Comparison of ENCODE assay signal across 21 mouse cellular contexts in the genomic region with DNA sequence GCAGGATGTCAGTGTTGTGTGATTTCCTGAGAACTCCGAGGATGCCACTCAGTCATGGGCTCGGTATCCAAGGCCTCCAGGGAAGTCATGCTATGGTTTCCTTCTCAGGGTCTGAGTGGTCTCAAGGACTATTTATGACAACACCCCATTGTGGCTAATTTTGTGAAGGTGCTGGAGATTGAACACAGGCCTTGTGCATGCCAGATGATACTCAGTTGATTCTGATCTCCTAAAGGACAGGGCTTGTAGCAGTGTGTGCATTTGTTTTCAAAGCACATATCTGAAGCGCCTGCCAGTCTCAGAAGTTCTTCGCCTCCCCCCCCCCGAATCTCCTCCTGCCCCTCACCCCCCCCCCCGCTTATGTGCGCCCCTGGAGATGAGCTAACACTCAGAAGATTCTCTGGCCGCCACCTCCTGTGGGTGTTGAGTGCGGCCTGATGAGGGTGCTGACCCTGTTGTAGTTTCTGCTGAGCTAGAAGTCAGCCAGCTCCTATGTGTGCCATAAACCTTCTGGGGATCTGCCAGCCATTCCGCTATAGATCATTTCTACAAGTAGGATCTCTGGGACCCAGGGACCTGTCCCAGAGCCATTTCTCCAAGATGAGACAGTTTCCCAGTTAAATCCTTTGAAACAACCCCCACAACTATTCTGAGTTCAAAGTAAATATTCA.
DNase-seq lines count a peak whose midpoint lies in the region; ATAC-seq and TF ChIP-seq lines count a peak whose summit lies in the region.
"Had no signal": no experiment of that assay in that cellular context is flagged by ENCODE, and none has a peak within 500 bp of the region (broad histone marks: within the 10 kb centered on the region; RNA-seq: fewer than 3 reads in every experiment).

No protein-coding gene starts in this region.

- WGBS in heart, embryonic 11.5 days (ENCODE audit: insufficient replicate concordance), result 52% methylated on average over 10 of the region's 10 CpGs
- 57% methylated on average over 10 of the region's 10 CpGs for WGBS in kidney, postnatal 0 days
- WGBS in lung, postnatal 0 days, result 53% methylated on average over 10 of the region's 10 CpGs
- 70% methylated on average over 10 of the region's 10 CpGs for WGBS in limb, embryonic 14.5 days
- whole genome bisulfite sequencing in intestine, postnatal 0 days, result 80% methylated on average over 10 of the region's 10 CpGs

- H3K27me3 ChIP-seq in heart, embryonic 11.5 days (ENCODE audit: control insufficient read depth, insufficient read depth, low read length), result no peaks in the 10 kb centered on the region
- no peaks in the 10 kb centered on the region for H3K27me3 ChIP-seq in kidney, postnatal 0 days (ENCODE audit: insufficient read depth, low read length)
- no peaks in the 10 kb centered on the region for H3K27me3 ChIP-seq in lung, postnatal 0 days (replicated peaks; ENCODE audit: insufficient read depth, low read length)
- H3K27me3 ChIP-seq in limb, embryonic 14.5 days (ENCODE audit: control insufficient read depth, insufficient read depth, low read length), result no peaks in the 10 kb centered on the region
- no peaks in the 10 kb centered on the region for H3K27me3 ChIP-seq in intestine, postnatal 0 days (replicated peaks; ENCODE audit: control insufficient read depth, insufficient read depth, low read length)
- H3K27me3 ChIP-seq: forebrain, embryonic 13.5 days; liver, embryonic 15.5 days; midbrain, embryonic 13.5 days; stomach, embryonic 15.5 days had no signal

- H3K9me3 ChIP-seq in heart, embryonic 11.5 days (replicated peaks; ENCODE audit: control insufficient read depth, low read length), result no peaks in the 10 kb centered on the region
- no peaks in the 10 kb centered on the region for H3K9me3 ChIP-seq in kidney, postnatal 0 days (replicated peaks; ENCODE audit: low read length)
- no peaks in the 10 kb centered on the region for H3K9me3 ChIP-seq in lung, postnatal 0 days (ENCODE audit: low read length)
- no peaks in the 10 kb centered on the region for H3K9me3 ChIP-seq in limb, embryonic 14.5 days (ENCODE audit: control insufficient read depth, low read length)
- H3K9me3 ChIP-seq in intestine, postnatal 0 days (ENCODE audit: control insufficient read depth), result no peaks in the 10 kb centered on the region
- H3K9me3 ChIP-seq: forebrain, embryonic 13.5 days; liver, embryonic 15.5 days; midbrain, embryonic 13.5 days; stomach, embryonic 15.5 days had no signal

- peak overlapping the region; percentile 66; the same call in 1 of the 2 replicates for H3K27ac ChIP-seq in heart, embryonic 11.5 days (ENCODE audit: low read depth, low read length)
- no peak overlapping the region for H3K27ac ChIP-seq in kidney, postnatal 0 days
- peak overlapping the region; percentile 14; the same call in 1 of the 2 replicates for H3K27ac ChIP-seq in lung, postnatal 0 days (ENCODE audit: low read length)
- H3K27ac ChIP-seq in limb, embryonic 14.5 days (replicated peaks; ENCODE audit: low read depth, low read length), result 0 out of 2 replicates have a peak overlapping the region, but pooled peaks have one; percentile 16
- H3K27ac ChIP-seq in intestine, postnatal 0 days (ENCODE audit: low read depth, low read length), result no peak overlapping the region
- H3K27ac ChIP-seq: forebrain, embryonic 13.5 days; gastrocnemius, adult 2 months; hindbrain, postnatal 0 days; layer of hippocampus, adult 2 months; liver, embryonic 15.5 days; midbrain, embryonic 13.5 days; stomach, embryonic 15.5 days had no signal

- no peaks in the 10 kb centered on the region for H3K36me3 ChIP-seq in heart, embryonic 11.5 days (ENCODE audit: control insufficient read depth, insufficient read depth, low read length)
- no peaks in the 10 kb centered on the region for H3K36me3 ChIP-seq in kidney, postnatal 0 days (ENCODE audit: insufficient read depth, low read length)
- no peaks in the 10 kb centered on the region for H3K36me3 ChIP-seq in lung, postnatal 0 days (ENCODE audit: insufficient read depth, low read length)
- H3K36me3 ChIP-seq in limb, embryonic 14.5 days (ENCODE audit: control insufficient read depth, insufficient read depth, low read length), result peaks cover 3% of the 10 kb centered on the region; the same call in 1 of the 2 replicates
- H3K36me3 ChIP-seq in intestine, postnatal 0 days (ENCODE audit: control insufficient read depth, insufficient read depth), result no peaks in the 10 kb centered on the region
- H3K36me3 ChIP-seq: liver, embryonic 15.5 days; midbrain, embryonic 13.5 days; stomach, embryonic 15.5 days had no signal

- peaks cover 6% of the 10 kb centered on the region; the same call in 1 of the 2 replicates for H3K4me1 ChIP-seq in heart, embryonic 11.5 days (ENCODE audit: control insufficient read depth, insufficient read depth, low read length)
- no peaks in the 10 kb centered on the region for H3K4me1 ChIP-seq in kidney, postnatal 0 days (replicated peaks; ENCODE audit: insufficient read depth, low read length)
- H3K4me1 ChIP-seq in lung, postnatal 0 days (ENCODE audit: insufficient read depth, low read depth, low read length), result no peaks in the 10 kb centered on the region
- H3K4me1 ChIP-seq in limb, embryonic 14.5 days (ENCODE audit: control insufficient read depth, insufficient read depth, low read length), result peaks cover 11% of the 10 kb centered on the region
- H3K4me1 ChIP-seq in intestine, postnatal 0 days (replicated peaks; ENCODE audit: control insufficient read depth, insufficient read depth, low read length), result no peaks in the 10 kb centered on the region
- H3K4me1 ChIP-seq: forebrain, embryonic 13.5 days; liver, embryonic 15.5 days; midbrain, embryonic 13.5 days; stomach, embryonic 15.5 days had no signal

- ATAC-seq in heart, embryonic 11.5 days (replicated peaks; ENCODE audit: insufficient number of reproducible peaks, low FRiP score, low TSS enrichment), result 0 out of 2 replicates have a peak, but pooled peaks have one; percentile 46
- ATAC-seq in kidney, postnatal 0 days (replicated peaks; ENCODE audit: low FRiP score, low read depth), result no peak
- peak; percentile 88 for ATAC-seq in lung, postnatal 0 days
- ATAC-seq in limb, embryonic 14.5 days (ENCODE audit: low FRiP score, low read depth), result no peak
- ATAC-seq in intestine, postnatal 0 days, result no peak
- ATAC-seq: CD4-positive, CD25-positive, alpha-beta regulatory T cell, adult 4 months; forebrain, embryonic 13.5 days; hindbrain, postnatal 0 days; intestine, embryonic 16.5 days; midbrain, embryonic 13.5 days had no signal

- no peak overlapping the region for H3K9ac ChIP-seq in heart, embryonic 11.5 days (ENCODE audit: low read depth, low read length)
- H3K9ac ChIP-seq in kidney, postnatal 0 days (ENCODE audit: low read depth, low read length), result no peak overlapping the region
- no peak overlapping the region for H3K9ac ChIP-seq in lung, postnatal 0 days (replicated peaks; ENCODE audit: low read depth)
- no peak overlapping the region for H3K9ac ChIP-seq in limb, embryonic 14.5 days (ENCODE audit: low read depth, low read length, severe bottlenecking)
- no peak overlapping the region for H3K9ac ChIP-seq in intestine, postnatal 0 days (ENCODE audit: low read depth, low read length)
- H3K9ac ChIP-seq: forebrain, embryonic 13.5 days; liver, embryonic 15.5 days; midbrain, embryonic 13.5 days; stomach, embryonic 15.5 days had no signal

- TF ChIP-seq CTCF in kidney, postnatal 0 days (IDR thresholded peaks at IDR 0.05; ENCODE audit: low read depth), result no peak
- no peak for TF ChIP-seq CTCF in lung, postnatal 0 days (IDR thresholded peaks at IDR 0.05)
- no peak for TF ChIP-seq CTCF in intestine, postnatal 0 days (IDR thresholded peaks at IDR 0.05; ENCODE audit: low read depth)

- no peak overlapping the region for H3K4me3 ChIP-seq in heart, embryonic 11.5 days (ENCODE audit: low read depth, low read length)
- H3K4me3 ChIP-seq in kidney, postnatal 0 days (replicated peaks; ENCODE audit: low read depth, low read length), result no peak overlapping the region
- no peak overlapping the region for H3K4me3 ChIP-seq in lung, postnatal 0 days (ENCODE audit: low read depth, low read length)
- no peak overlapping the region for H3K4me3 ChIP-seq in limb, embryonic 14.5 days (replicated peaks; ENCODE audit: low read length)
- no peak overlapping the region for H3K4me3 ChIP-seq in intestine, postnatal 0 days (ENCODE audit: low read depth, low read length)
- H3K4me3 ChIP-seq: forebrain, embryonic 13.5 days; gastrocnemius, adult 2 months; layer of hippocampus, adult 2 months; liver, embryonic 15.5 days; midbrain, embryonic 13.5 days; stomach, embryonic 15.5 days had no signal

- no peak for TF ChIP-seq POLR2A in limb, embryonic 14.5 days (IDR thresholded peaks at IDR 0.05; ENCODE audit: borderline replicate concordance, extremely low read depth, insufficient read depth, insufficient read length)

- TF ChIP-seq EP300 in lung, postnatal 0 days (IDR thresholded peaks at IDR 0.05), result no peak; the same call in 1 of the 2 replicates

- intact Hi-C loops in heart, postnatal 10 days (cut with DNase I), result no loop called here

- no peak for DNase-seq in heart, postnatal 10 days
- DNase-seq in kidney, postnatal 0 days (ENCODE audit: low spot score), result peak; percentile 21
- no peak for DNase-seq in kidney, postnatal 14 days
- DNase-seq in lung, postnatal 0 days (ENCODE audit: low spot score), result peak; percentile 75
- no peak for DNase-seq in lung, postnatal 25 days (ENCODE audit: low spot score)
- DNase-seq in limb, embryonic 14.5 days (ENCODE audit: low spot score), result peak; percentile 17
- DNase-seq: adrenal gland, postnatal 14 days; cerebellum, adult 9-10 months; gastrocnemius, adult 2 months; liver; thymus, postnatal 36 days had no signal

- H3K4me2 ChIP-seq in heart, embryonic 11.5 days, result no peak overlapping the region
- H3K4me2 ChIP-seq in kidney, postnatal 0 days (ENCODE audit: low read length), result no peak overlapping the region
- no peak overlapping the region for H3K4me2 ChIP-seq in lung, postnatal 0 days (replicated peaks; ENCODE audit: low read depth, low read length)
- no peak overlapping the region for H3K4me2 ChIP-seq in limb, embryonic 14.5 days (replicated peaks; ENCODE audit: low read depth, low read length, severe bottlenecking)
- no peak overlapping the region for H3K4me2 ChIP-seq in intestine, postnatal 0 days (replicated peaks; ENCODE audit: low read depth)
- H3K4me2 ChIP-seq: forebrain, embryonic 13.5 days; liver, embryonic 15.5 days; midbrain, embryonic 13.5 days; stomach, embryonic 15.5 days had no signal

Comparison
In these comparisons a context has a peak if more than half of its experiments do, and no peak if none do; other contexts are left out.
1. DNase-seq: peak in kidney, postnatal 0 days (single experiment), lung, postnatal 0 days (single experiment) and limb, embryonic 14.5 days (single experiment); none in heart, postnatal 10 days (0 of 2), kidney, postnatal 14 days (single experiment) and lung, postnatal 25 days (single experiment).
2. ATAC-seq: peak in heart, embryonic 11.5 days (single experiment) and lung, postnatal 0 days (single experiment); none in kidney, postnatal 0 days (single experiment), limb, embryonic 14.5 days (single experiment) and intestine, postnatal 0 days (single experiment).
3. H3K27ac ChIP-seq: peak in heart, embryonic 11.5 days (single experiment), lung, postnatal 0 days (single experiment) and limb, embryonic 14.5 days (single experiment); none in kidney, postnatal 0 days (single experiment) and intestine, postnatal 0 days (single experiment).